In genomic region chr7:121034701-121035141, GRCm38 (mm10) we compare ENCODE assay signal across 8 mouse cellular contexts. TPM values are rescaled to one million over a fixed set of nuclear protein-coding genes. Genes with fewer than 3 reads are reported as not detected.
DNase-seq lines count a peak whose midpoint lies in the region; ATAC-seq and TF ChIP-seq lines count a peak whose summit lies in the region.

No protein-coding gene starts in this region.

- peak overlapping the region; percentile 81 for H3K4me2 ChIP-seq in kidney, embryonic 16.5 days (replicated peaks; ENCODE audit: low read depth, low read length)
- H3K4me2 ChIP-seq in midbrain, embryonic 11.5 days = peak overlapping the region; percentile 68

- TF ChIP-seq POLR2A in cerebellum, adult 2 months (IDR thresholded peaks at IDR 0.05; ENCODE audit: borderline replicate concordance, insufficient read depth, low read length) = no peak

- peaks cover 6% of the 10 kb centered on the region; the same call in 1 of the 2 replicates for H3K4me1 ChIP-seq in cerebellum, adult 2 months (ENCODE audit: control insufficient read depth, insufficient read depth, low read length)
- H3K4me1 ChIP-seq in erythroblast, embryonic 14.5 days (ENCODE audit: control insufficient read depth) = peaks cover 30% of the 10 kb centered on the region
- peaks cover 28% of the 10 kb centered on the region for H3K4me1 ChIP-seq in kidney, embryonic 16.5 days (ENCODE audit: insufficient read depth, low read length)
- peaks cover 13% of the 10 kb centered on the region for H3K4me1 ChIP-seq in midbrain, embryonic 11.5 days (ENCODE audit: control insufficient read depth, insufficient read depth, low read length)

- H3K9me3 ChIP-seq in erythroblast, embryonic 14.5 days (ENCODE audit: control insufficient read depth, low read length) = no peaks in the 10 kb centered on the region
- H3K9me3 ChIP-seq in kidney, embryonic 16.5 days (ENCODE audit: low read length) = no peaks in the 10 kb centered on the region
- no peaks in the 10 kb centered on the region for H3K9me3 ChIP-seq in midbrain, embryonic 11.5 days (ENCODE audit: control insufficient read depth, low read length)

- H3K9ac ChIP-seq in kidney, embryonic 16.5 days (replicated peaks; ENCODE audit: low read length) = peak overlapping the region; percentile 99
- peak overlapping the region; percentile 99 for H3K9ac ChIP-seq in midbrain, embryonic 11.5 days (ENCODE audit: low read length)

- peak; percentile 81 for ATAC-seq in kidney, embryonic 16.5 days (ENCODE audit: low FRiP score, low TSS enrichment)
- ATAC-seq in midbrain, embryonic 11.5 days (ENCODE audit: low FRiP score) = peak; percentile 85

- TF ChIP-seq CTCF in cerebellum, adult 2 months (IDR thresholded peaks at IDR 0.05; ENCODE audit: borderline replicate concordance, insufficient read depth, low read depth, low read length) = no peak

- H3K4me3 ChIP-seq in cerebellum, adult 2 months (replicated peaks; ENCODE audit: insufficient read depth, low read depth, low read length) = peak overlapping the region; percentile 85
- peak overlapping the region; percentile 97 for H3K4me3 ChIP-seq in erythroblast, embryonic 14.5 days (replicated peaks)
- H3K4me3 ChIP-seq in kidney, embryonic 16.5 days (ENCODE audit: low read length) = peak overlapping the region; percentile 88
- H3K4me3 ChIP-seq in midbrain, embryonic 11.5 days (ENCODE audit: low read depth, low read length) = peak overlapping the region; percentile 88

- H3K27me3 ChIP-seq in cerebellum, adult 2 months (ENCODE audit: control insufficient read depth, insufficient read depth, low read length) = no peaks in the 10 kb centered on the region
- H3K27me3 ChIP-seq in erythroblast, embryonic 14.5 days (ENCODE audit: control insufficient read depth) = peaks cover 26% of the 10 kb centered on the region
- H3K27me3 ChIP-seq in kidney, embryonic 16.5 days (ENCODE audit: insufficient read depth, low read length) = peaks cover 8% of the 10 kb centered on the region
- H3K27me3 ChIP-seq in midbrain, embryonic 11.5 days (ENCODE audit: control insufficient read depth, insufficient read depth, low read length) = no peaks in the 10 kb centered on the region

- peak; percentile 81 to 89 for DNase-seq in cerebellum, adult 2 months
- no peak for DNase-seq in cerebellum, adult 9-10 months
- peak; percentile 49 to 67 for DNase-seq in right cerebral cortex, adult 2 months (ENCODE audit: low spot score in 2 of 2)
- DNase-seq in right cerebral cortex, postnatal 14 days = no peak
- no peak for DNase-seq in midbrain, embryonic 11.5 days (ENCODE audit: low spot score, missing footprints)
- DNase-seq in ovary, postnatal 14 days (ENCODE audit: low spot score) = no peak

- H3K27ac ChIP-seq in cerebellum, adult 2 months (ENCODE audit: insufficient read depth, low read length) = peak overlapping the region; percentile 93
- H3K27ac ChIP-seq in kidney, embryonic 16.5 days (ENCODE audit: low read length) = peak overlapping the region; percentile 98
- H3K27ac ChIP-seq in midbrain, embryonic 11.5 days (ENCODE audit: low read depth, low read length) = peak overlapping the region; percentile 96

- under 1% methylated on average over 62 of the region's 63 CpGs for WGBS in cerebellum, adult 2 months
- 0% methylated on average over 37 of the region's 63 CpGs for WGBS in kidney, embryonic 16.5 days
- WGBS in midbrain, embryonic 11.5 days = under 1% methylated on average over 21 of the region's 63 CpGs

- peaks cover 7% of the 10 kb centered on the region for H3K36me3 ChIP-seq in erythroblast, embryonic 14.5 days (ENCODE audit: control insufficient read depth)
- no peaks in the 10 kb centered on the region for H3K36me3 ChIP-seq in kidney, embryonic 16.5 days (ENCODE audit: insufficient read depth, low read length)
- no peaks in the 10 kb centered on the region for H3K36me3 ChIP-seq in midbrain, embryonic 11.5 days (ENCODE audit: control insufficient read depth, insufficient read depth, low read length)

RNA-seq across cellular contexts. Expression of gene Mettl9, which starts 0.5 kb away (rescaled TPM):
- 46.6 and 47.0 TPM in 2 replicates for polyA plus RNA-seq in cerebellum, adult 2 months (2012; rRNA removed)
- 2.2 and 2.3 TPM in 2 replicates for polyA plus RNA-seq in erythroblast, embryonic 14.5 days (2012)
- polyA plus RNA-seq in kidney, embryonic 16.5 days (2015; fragmentation: Nextera tagmentation; extraction: Ambion mirVana) = 155 and 163 TPM in 2 replicates
- 284 and 290 TPM in 2 replicates for polyA plus RNA-seq in midbrain, embryonic 11.5 days (2014; fragmentation: Nextera tagmentation; extraction: Ambion mirVana)

RNA-seq across cellular contexts. Expression of gene Igsf6, which starts 39.7 kb away (rescaled TPM):
- 0.14 and 0.28 TPM in 2 replicates for polyA plus RNA-seq in cerebellum, adult 2 months (2012; rRNA removed)
- 0.01 and 0.03 TPM in 2 replicates for polyA plus RNA-seq in erythroblast, embryonic 14.5 days (2012)
- 1.3 and 2.1 TPM in 2 replicates for polyA plus RNA-seq in kidney, embryonic 16.5 days (2015; fragmentation: Nextera tagmentation; extraction: Ambion mirVana)
- 0.94 and 0.96 TPM in 2 replicates for polyA plus RNA-seq in midbrain, embryonic 11.5 days (2014; fragmentation: Nextera tagmentation; extraction: Ambion mirVana)

RNA-seq across cellular contexts. Expression of gene Otoa, which starts 46.7 kb away (rescaled TPM):
- polyA plus RNA-seq in cerebellum, adult 2 months (2012; rRNA removed) = 0.51 and 0.90 TPM in 2 replicates
- not detected in 2 replicates for polyA plus RNA-seq in erythroblast, embryonic 14.5 days (2012)
- polyA plus RNA-seq in kidney, embryonic 16.5 days (2015; fragmentation: Nextera tagmentation; extraction: Ambion mirVana) = 0.09 and 0.16 TPM in 2 replicates
- polyA plus RNA-seq in midbrain, embryonic 11.5 days (2014; fragmentation: Nextera tagmentation; extraction: Ambion mirVana) = 0.06 and 0.14 TPM in 2 replicates

RNA-seq across cellular contexts. Expression of gene Mfsd13b, which starts 52.4 kb away (rescaled TPM):
- polyA plus RNA-seq in cerebellum, adult 2 months (2012; rRNA removed) = 0.54 and 0.61 TPM in 2 replicates
- polyA plus RNA-seq in erythroblast, embryonic 14.5 days (2012) = not detected in 2 replicates
- polyA plus RNA-seq in kidney, embryonic 16.5 days (2015; fragmentation: Nextera tagmentation; extraction: Ambion mirVana) = 0.24 TPM in 1 of 2 replicates, not detected in the other
- polyA plus RNA-seq in midbrain, embryonic 11.5 days (2014; fragmentation: Nextera tagmentation; extraction: Ambion mirVana) = 0.19 and 0.29 TPM in 2 replicates

RNA-seq across cellular contexts. Expression of gene Cdr2, which starts 52.6 kb away (rescaled TPM):
- polyA plus RNA-seq in cerebellum, adult 2 months (2012; rRNA removed) = 41.7 and 50.2 TPM in 2 replicates
- polyA plus RNA-seq in erythroblast, embryonic 14.5 days (2012) = 61.1 and 71.7 TPM in 2 replicates
- 10.4 and 11.1 TPM in 2 replicates for polyA plus RNA-seq in kidney, embryonic 16.5 days (2015; fragmentation: Nextera tagmentation; extraction: Ambion mirVana)
- 17.6 and 18.0 TPM in 2 replicates for polyA plus RNA-seq in midbrain, embryonic 11.5 days (2014; fragmentation: Nextera tagmentation; extraction: Ambion mirVana)

Comparison
In these comparisons a context has a peak if more than half of its experiments do, and no peak if none do; other contexts are left out.
1. DNase-seq: peak in cerebellum, adult 2 months (2 of 2) and right cerebral cortex, adult 2 months (2 of 2); none in cerebellum, adult 9-10 months (single experiment), right cerebral cortex, postnatal 14 days (single experiment), midbrain, embryonic 11.5 days (single experiment) and ovary, postnatal 14 days (single experiment).
2. RNA of gene Mettl9, which starts 0.5 kb away (polyA plus RNA-seq): 284 to 290 TPM in midbrain, embryonic 11.5 days, 155 to 163 TPM in kidney, embryonic 16.5 days and 46.6 to 47.0 TPM in cerebellum, adult 2 months; 2.2 to 2.3 TPM in erythroblast, embryonic 14.5 days; every median in the first group is over 10 times any median in the second.
3. Peak in every context shown above with its lines, with median percentiles within 50 percentile points of each other: H3K27ac ChIP-seq and H3K4me3 ChIP-seq.